Mouse (Mus musculus): ENCODE data around the gene Tmie.

Tmie gene

GRCm38 (mm10) chr9:110879998-110880561 is at the start of gene Tmie:
TSS of gene Tmie (minus strand) at chr9:110880113.
- in situ Hi-C loops (cut with MboI; ENCODE audit: low sequenced_read_pairs), result no loop called here

GRCm38 (mm10) chr9:110922759-110923158 is 42.8 kb upstream of the Tmie start:
- in situ Hi-C loops (cut with MboI; ENCODE audit: low sequenced_read_pairs), result no loop called here

DNA sequence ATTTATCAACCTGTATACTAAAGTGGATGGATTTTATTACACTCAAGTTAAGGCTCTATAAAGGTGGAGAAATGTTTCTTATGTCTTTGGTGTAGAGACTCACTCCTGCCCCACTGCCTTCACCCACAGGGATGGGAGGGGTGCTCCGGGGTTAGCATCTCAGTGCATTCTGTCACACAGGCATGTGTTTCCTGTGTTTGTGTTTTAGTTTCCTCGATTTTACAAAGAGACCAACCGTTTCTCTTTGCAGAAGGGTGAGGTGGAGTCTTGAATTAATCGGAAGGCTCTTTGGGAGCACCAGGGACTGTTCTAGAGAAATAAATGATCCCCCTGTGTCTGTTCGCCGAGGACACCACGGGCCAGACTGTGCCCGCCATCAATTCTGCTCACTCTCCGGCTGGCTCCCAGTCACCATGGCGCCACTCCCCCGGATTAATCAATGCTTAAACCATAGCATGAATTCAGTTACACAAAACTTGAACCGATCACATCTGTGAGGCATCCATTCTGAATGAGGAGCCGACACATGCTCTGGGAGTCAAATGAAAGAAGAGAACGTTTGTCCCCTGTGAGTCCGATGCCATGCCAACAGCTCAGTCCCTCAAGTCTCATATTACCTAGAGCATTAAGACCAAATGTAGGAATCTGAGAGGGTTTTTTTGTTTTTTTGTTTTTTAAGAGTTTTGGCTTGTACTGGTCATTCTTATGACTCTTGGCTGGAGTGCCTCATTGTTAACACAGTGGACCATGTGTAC is 40.9 kb upstream of the Tmie start:
- in situ Hi-C loops (cut with MboI; ENCODE audit: low sequenced_read_pairs), result no loop called here

DNA sequence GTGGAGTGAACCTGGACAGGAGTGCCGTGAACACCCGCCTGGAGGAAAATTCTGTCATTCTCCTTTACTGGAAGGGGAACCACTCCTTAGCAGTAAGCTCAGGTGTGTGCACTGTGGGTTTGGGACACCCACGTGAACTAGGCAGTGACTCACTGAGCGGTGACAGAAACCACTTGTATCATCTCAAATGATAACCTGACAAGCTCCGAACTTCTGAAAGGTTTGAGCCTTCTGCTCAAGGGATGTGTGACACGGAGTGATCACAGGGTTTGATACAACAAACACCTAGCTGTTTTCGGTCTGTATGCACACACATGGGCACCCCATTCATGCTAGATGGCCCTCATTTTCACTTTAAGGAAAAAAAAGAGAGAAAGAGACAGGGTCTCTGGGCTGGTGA is 36.9 kb upstream of the Tmie start, which contains the start of gene Fam240a:
Fam240a (minus strand) TSS at position 76 of the 400 bp plus-strand sequence.
- in situ Hi-C loops (cut with MboI; ENCODE audit: low sequenced_read_pairs), result no loop called here

DNA sequence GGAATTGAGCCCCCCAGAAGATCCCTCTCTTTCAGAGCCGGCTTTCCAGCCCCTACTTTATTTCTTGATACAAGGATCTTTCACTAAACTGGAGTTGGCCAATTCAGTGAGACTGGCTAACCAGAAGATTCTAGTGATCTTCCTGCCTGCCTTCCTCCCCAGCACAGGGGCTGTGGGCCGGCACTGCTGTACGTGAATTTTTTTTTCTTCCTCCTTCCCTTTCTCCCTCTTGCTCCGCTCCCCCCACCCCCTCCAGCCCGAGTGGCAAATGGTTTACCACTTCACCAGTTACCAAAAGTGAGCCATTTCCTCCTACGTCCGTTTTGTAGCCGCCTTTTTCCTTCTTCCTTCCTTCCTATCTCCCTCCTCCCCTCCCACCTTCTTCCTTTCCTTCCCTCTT is 35.6 kb upstream of the Tmie start:
- in situ Hi-C loops (cut with MboI; ENCODE audit: low sequenced_read_pairs), result no loop called here

DNA sequence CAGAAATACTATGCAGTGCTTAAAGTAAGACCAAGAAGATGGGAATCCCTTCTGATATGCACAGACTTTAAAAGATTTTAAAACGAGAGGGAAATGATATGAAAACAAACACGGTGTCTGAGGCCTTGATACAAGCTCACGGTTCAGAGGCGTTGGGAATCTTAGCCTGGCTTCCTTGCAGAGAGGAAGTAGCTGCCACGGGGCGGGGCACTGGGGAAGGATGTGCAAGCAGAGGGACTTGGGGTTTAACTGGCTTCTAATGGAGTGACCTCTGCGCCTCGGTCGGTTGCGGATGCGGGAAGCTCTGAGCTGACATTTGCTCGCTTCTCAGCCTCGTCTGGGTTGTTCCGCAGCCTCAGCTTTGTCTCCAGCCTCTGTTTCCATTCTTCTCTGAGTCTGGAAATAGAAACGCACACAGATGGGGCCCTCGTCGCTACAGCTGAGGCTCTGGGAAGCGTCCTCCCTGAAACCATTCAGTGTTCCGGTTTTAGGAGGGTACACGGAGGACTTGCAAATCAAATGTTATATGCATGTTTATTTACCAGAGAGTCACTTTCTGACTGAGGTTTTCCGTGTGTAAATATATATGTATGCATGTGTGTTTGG is 34.8 kb upstream of the Tmie start:
- in situ Hi-C loops (cut with MboI; ENCODE audit: low sequenced_read_pairs), result no loop called here

GRCm38 (mm10) chr9:110909371-110909967 is 29.6 kb upstream of the Tmie start:
- in situ Hi-C loops (cut with MboI; ENCODE audit: low sequenced_read_pairs), result no loop called here

- in situ Hi-C loops (cut with MboI; ENCODE audit: low sequenced_read_pairs), result no loop called here
Measured at GRCm38 (mm10) chr9:110908631-110909016, 28.7 kb upstream of the Tmie start.

DNA sequence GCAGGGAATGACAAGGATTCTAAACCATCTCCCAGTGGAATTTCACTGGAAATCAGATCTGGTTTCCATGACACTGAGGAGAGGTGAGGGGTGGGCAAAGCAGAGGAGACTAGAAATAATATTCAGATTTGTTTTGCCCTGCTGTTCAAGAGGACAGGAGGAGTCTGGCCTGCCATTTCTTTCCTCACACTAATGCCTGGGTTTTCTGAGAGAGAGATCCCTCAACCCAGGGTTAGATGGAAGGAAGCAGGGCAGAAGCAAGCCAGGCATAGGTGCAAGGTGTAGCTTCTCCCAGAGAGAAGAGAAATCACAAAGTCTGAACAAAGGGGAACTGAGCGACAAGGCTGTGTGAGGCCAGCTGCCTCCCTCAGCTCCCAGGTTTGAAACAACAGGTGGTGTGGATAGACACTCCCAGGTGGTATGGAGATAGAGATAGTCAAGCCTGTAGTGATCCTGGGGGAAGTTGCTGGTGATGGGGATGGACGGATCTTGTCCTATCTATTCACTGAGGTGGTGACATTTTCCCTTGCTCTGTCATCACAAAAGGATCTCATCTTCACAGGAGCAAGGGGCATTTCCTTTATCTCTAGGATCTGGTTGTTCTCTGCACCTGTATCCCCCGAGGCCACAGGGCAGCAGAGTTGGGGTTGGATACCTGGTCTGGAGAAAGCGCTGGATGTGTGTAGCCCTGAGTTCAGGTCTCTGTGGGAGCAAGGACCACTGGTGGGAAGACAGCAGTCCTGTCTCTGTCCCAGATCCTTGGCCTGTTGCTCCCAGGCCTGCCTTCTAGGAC is 28.1 kb upstream of the Tmie start:
- in situ Hi-C loops (cut with MboI; ENCODE audit: low sequenced_read_pairs), result no loop called here

DNA sequence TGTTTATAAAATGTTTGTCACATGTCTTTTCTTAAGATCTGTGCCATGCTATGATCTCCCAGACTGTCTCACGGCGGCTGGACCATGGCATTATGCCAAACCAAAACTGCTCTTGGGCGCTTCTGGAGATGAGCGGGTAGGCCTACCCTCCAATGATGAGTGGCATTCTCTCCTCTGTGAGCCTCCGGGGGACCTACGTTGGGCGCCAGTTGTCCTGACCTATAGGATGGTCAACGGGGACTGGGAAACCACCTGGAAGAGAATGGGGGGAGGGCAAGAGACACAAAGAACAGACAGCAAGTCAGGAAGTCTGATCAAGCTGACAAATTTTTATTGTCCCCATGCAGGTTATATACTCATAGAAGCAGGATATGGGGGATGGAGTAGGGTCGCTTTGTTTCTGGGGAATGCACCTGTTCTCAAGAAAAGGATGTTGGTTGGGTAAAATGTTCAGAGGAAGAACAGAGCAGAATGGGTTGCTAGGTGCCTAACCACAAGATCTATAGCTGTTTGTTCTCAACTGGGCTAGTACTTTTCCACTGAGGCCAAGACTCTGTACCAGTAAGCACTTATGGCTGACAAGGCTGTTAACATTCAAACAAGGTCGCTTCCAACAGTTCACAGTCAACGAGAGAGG is 27.4 kb upstream of the Tmie start:
- in situ Hi-C loops (cut with MboI; ENCODE audit: low sequenced_read_pairs), result no loop called here

DNA sequence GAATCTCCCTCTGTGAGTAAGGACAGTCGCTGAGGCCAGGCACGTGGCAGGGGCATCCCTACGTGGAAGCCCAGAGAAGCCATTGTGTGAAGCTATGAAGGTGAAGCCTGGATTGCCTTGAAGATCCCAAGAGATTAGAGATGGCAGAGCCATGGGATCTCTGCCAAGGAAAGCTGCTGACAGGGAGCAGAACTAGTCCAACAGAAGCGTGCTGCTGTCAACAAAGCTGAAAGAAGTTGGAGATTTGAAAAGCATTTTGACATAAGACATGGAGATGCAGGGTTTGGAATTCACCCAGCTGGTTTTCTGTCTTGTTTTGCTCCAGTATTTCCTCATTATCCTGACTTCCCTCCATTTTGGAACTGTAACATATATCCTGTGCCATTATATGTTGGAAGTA is 22.4 kb upstream of the Tmie start:
- in situ Hi-C loops (cut with MboI; ENCODE audit: low sequenced_read_pairs), result no loop called here

DNA sequence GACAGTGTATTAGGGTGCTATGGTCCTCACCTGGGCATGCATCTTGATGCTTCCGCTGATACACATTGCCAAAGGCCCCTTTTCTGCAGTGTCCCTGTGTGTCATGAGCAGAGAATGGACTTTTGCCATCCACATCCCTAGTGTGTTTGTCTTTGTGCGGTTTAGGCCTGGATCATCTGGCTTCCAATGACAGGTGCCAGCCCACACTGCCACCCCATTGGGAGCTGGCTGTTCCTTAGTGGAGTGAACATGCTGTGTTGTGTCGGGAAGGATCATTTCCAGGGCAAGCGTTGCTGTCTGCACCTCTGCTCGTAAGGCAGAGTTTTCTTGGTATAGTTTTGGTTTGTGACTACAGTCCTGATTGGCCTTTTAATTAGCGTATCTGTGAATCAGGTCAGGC is 21.3 kb upstream of the Tmie start:
- in situ Hi-C loops (cut with MboI; ENCODE audit: low sequenced_read_pairs), result no loop called here

DNA sequence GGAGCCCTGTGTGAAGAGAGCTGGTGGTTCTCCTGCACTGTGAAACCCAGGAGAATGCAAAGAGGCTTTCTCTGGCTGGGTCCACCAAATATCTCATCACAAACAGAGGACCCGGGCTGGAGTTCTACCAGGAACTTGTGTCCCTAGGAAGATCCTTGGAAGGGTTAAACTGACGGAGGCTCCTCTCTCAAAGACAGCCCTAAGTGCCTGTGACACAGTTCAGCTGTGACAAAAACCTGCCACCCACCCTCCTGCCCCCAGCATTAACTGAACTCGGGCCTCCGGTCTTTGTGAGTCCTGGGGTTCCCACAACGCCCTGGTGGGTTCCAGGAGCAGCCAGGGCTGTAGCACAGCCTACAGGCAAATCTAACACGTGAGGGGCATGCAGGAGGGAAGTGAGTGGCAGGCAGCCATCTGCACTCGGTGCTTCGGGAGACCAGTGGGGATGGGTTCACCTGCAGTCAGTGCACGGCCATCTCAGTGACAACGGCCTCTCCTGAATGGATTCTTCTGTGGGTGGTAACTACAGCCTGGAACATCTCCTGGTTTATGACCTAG is 19.6 kb upstream of the Tmie start:
- in situ Hi-C loops (cut with MboI; ENCODE audit: low sequenced_read_pairs), result no loop called here

- in situ Hi-C loops (cut with MboI; ENCODE audit: low sequenced_read_pairs), result no loop called here
Measured at GRCm38 (mm10) chr9:110896595-110896994, 16.7 kb upstream of the Tmie start.

DNA sequence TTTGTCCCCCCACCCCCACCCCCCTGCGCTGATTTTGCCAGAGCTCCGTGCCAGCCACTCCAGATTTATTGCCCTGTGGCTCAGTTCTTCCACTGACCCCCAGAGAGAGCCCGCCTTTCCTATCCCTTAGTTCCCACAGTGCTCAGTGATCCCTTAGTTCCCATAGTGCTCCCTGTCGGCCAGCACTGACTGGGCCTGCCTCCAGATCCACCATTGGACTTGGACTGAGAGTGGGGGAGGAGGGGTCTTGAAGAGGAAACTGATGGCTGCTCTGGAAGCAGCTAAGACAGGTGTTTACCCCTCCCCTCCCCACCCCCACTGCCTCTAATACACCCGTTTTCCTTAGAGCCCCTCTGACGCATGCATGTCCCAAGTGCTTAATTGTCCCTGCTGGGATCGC is 16.1 kb upstream of the Tmie start:
- in situ Hi-C loops (cut with MboI; ENCODE audit: low sequenced_read_pairs), result no loop called here

DNA sequence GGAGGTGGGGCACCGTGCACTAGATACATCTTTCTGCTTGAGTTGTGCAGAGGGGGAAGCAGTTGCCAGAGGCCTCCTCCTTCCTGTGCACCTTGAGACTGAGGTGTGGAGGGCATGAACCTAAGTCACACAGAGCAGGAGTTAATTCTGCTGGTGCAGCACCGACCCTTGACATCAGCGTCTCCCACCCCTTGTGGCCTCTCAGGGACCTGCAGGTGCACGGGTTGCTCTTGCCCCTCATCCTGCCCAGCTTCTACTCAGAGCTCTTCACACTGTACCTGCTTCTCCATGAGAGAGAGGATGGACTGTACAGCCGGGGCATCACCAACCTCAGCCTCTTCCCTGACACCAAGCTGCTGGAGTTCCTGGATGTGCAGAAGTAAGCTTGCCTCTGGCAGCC is 15.6 kb upstream of the Tmie start:
- in situ Hi-C loops (cut with MboI; ENCODE audit: low sequenced_read_pairs), result no loop called here

- in situ Hi-C loops (cut with MboI; ENCODE audit: low sequenced_read_pairs), result no loop called here
Measured at GRCm38 (mm10) chr9:110893429-110893828, 13.5 kb upstream of the Tmie start.

GRCm38 (mm10) chr9:110892552-110892951 is 12.6 kb upstream of the Tmie start:
- in situ Hi-C loops (cut with MboI; ENCODE audit: low sequenced_read_pairs), result no loop called here

- in situ Hi-C loops (cut with MboI; ENCODE audit: low sequenced_read_pairs), result no loop called here
Measured at GRCm38 (mm10) chr9:110891077-110891828, 11.3 kb upstream of the Tmie start.
